Mouse (Mus musculus) hindlimb bud, embryonic 11.5 days (tissue): ENCODE results near the gene A230072I06Rik.

Source experiments
- DNase-seq: peaks from one replicate; pipeline ENCODE4 v3.0.0-alpha.2; 2012; ENCODE audit warnings: low read depth, low spot score; ENCODE audit errors: extremely low spot score

The A230072I06Rik gene

GRCm38 (mm10) chr8:12322071-12322470 is 43.5 kb downstream of the A230072I06Rik start:
- DNase-seq, result no peak

DNA sequence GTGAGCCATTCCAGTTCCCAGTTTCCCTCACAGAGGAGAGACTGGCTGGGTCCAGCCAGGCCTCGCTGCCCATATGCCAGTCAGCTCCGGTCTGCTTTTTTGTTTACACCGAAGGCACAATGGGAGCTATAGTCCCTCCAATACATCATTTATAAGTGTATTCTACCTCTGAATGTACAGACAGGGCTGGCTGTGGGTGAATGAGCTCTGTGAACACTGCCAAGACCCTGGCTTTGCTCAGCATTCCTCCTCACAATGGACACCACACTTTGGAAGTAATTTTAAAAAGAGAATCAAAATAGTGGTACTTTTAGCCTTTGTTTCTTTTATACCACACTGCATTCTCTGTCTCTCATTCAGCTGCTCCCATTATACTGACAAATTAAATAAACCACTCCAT is 44.6 kb downstream of the A230072I06Rik start:
- no peak for DNase-seq

GRCm38 (mm10) chr8:12324561-12324960 is 45.9 kb downstream of the A230072I06Rik start:
- no peak for DNase-seq

DNA sequence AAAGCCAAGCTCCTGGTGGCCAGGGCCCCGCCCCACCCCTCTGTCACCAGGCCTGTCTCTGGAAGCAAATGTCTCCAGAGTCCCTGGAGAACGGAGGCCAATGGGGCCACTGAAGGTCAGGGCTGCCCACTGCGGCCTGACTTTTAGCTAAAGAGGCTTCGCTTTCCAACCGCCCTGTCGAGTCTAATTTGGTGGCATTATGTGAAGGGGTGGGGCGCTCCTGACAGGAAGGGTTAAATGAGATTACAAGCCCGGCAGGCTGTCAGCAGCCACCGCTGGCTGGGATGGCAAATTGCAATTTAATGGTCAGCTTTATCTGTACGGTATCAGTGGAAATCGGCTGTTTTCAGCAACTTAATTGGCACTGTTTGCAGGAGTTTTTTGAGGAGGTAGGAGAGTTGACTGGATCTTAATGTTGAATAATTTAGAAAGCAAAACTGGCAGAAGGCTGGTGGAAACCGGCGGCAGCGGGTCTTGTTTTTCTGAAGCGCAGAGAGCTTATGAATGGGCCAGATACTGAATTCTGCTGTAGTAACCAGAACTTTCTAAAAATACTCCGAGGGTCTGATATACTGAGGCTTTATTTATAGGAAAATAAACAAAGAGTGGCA is 46.5 kb downstream of the A230072I06Rik start:
- DNase-seq, result no peak

DNA sequence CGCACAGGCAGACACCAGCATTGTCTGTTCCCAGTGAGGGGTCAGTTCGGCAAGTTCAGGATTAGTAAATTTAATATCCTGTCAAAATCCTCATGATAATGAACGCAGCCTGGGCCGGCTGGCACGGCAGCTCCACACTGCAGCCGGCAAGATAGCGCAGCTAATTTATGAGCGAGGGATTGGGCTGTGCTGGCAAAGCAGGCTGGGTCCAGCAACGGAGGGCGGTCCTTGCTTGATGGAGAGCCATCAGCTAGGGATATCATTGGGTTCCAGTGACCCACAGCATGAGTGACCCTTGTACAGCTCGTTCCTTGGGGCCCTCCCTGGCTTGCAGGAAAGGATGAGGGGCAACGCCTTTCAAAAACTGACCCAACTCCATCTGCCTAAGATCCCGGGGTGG is 48.6 kb downstream of the A230072I06Rik start:
- no peak for DNase-seq

DNA sequence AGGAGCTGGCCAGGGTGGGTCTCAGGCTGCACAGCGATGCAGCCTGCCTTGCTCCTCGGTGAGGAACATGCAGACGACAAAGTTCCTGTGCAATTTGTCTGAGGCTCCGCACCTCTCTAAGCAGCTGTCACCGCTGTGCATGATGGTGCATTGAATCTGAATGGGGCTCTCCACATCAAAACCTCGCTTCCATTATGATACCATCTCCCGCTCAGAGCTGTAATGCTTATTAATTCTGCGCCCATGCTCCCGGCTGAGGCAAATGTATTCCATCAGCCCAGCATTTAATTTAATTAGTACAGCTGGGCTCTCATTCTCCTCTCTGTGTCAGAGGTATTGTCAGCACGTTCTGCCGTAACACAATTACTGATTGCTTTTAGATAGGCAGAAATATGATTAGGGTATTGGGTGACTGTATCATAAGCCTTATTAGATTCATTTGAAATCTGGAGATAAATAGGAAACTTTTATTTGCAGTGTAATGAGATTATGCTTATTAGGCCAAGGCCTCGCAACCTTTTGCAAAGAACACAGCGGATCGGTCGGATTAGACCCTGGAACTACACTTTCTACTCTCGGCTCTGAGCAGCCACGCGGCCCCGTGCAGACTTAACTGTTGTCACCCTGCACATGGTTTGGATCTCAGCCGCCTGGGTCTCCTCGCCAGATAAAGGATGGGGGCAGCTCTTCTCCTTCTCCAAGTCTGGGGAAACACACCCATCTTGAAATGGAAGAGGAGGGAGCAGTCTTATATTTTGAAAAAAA is 49.3 kb downstream of the A230072I06Rik start:
- DNase-seq, result no peak

- DNase-seq, result no peak
Measured at GRCm38 (mm10) chr8:12328476-12328875, 49.9 kb downstream of the A230072I06Rik start.

DNA sequence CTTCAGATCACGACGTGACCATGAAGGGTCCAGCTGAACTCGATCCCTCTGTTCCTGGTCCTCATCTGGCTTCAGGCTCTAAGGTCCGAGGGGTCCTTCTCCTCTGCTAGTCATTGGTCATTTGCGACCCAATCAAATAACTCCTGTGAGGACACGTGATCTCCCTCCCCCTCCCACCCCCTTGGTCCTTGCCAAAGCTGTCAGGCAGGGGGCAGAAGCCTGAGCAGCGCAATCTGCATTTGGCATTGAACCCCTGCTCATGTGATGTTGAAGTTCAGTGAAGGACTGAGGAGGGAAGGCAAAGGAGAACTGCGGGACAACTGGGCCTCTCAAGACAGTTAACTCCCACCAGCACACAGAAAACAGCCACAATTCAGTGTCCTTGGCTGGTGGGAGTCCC is 51.4 kb downstream of the A230072I06Rik start:
- no peak for DNase-seq
